Mouse (Mus musculus) ES-Bruce4 (cell line): ENCODE data around the gene Gramd1c.

ENCODE experiments used
- CTCF ChIP-seq: IDR thresholded peaks from one replicate; pipeline ENCODE4 v1.8.1; 2011; ENCODE audit warnings: low read depth, low read length
- EP300 ChIP-seq: IDR thresholded peaks from 2 replicates; pipeline ENCODE4 v1.6.1; 2011; ENCODE audit warnings: low read depth, low read length; ENCODE audit not compliant: insufficient read depth
- POLR2A ChIP-seq: IDR thresholded peaks from one replicate; pipeline ENCODE4 v1.8.1; 2011; ENCODE audit warnings: low read length; ENCODE audit not compliant: insufficient read depth

- no peak for TF ChIP-seq EP300
- no peak for TF ChIP-seq POLR2A
- no peak for TF ChIP-seq CTCF
These were observed 130.8 kb downstream of the Gramd1c start for GRCm38 (mm10) chr16:43932319-43932718.
